Mouse (Mus musculus): ENCODE data around the gene Hnrnph3. TPM values are rescaled to one million over a fixed set of nuclear protein-coding genes. Genes with fewer than 3 reads are reported as not detected.

Gene Hnrnph3
- polyA plus RNA-seq, 1 experiment from 2014 or later: 166 TPM

DNA sequence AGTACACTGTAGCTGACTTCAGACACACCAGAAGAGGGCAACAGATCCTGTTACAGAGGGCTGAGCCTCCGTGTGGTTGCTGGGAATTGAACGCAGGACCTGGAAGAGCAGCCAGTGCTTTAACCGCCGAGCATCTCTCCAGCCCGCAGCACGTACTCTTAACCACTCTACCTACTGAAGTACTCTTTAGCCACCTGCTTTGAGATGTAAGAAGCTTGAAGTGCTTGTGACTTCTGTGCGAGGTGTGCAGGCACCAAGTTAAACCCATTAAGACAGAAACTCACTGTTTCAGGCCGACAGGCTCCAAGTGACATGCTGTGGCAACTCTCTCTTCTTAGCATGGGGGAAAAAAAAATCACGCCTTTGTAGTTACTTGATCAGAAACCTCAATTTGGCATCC lies 9.8 kb downstream of the Hnrnph3 start:
- no peak overlapping the region for H3K4me3 ChIP-seq (replicated peaks)
- H3K36me3 ChIP-seq: peaks cover 86% of the 10 kb centered on the region
- no peaks in the 10 kb centered on the region for H3K27me3 ChIP-seq
- H3K9me3 ChIP-seq: no peaks in the 10 kb centered on the region
- ATAC-seq (ENCODE audit: insufficient number of reproducible peaks, insufficient read depth, low FRiP score, low TSS enrichment, low read depth): no peak
- no peak overlapping the region for H3K4me2 ChIP-seq
- no peaks in the 10 kb centered on the region for H3K4me1 ChIP-seq (replicated peaks)
- H3K9ac ChIP-seq (replicated peaks): no peak overlapping the region
- WGBS: 85% methylated on average over 9 of the region's 9 CpGs
- no peak overlapping the region for H3K27ac ChIP-seq

DNA sequence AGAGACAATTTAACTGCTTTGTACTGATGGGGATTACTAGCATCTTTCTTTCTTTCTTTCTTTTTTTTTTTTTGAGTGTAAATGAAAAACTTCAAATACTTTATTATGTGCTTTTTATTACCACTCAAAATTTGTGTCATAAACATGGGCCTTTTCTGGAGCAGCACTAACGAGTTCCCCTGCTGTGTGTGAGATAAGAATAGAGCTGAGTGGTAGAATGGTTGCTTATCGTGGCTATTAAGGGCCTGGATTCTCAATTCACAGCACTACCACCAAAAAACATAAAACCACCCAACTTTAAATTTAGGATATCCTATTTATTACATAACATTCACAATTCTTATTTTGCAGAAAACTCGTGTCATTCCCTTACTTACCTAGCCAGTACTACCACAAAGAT lies 10.5 kb downstream of the Hnrnph3 start:
- Histone ChIP-seq H3K27me3 (no peaks in the 10 kb centered on the region), H3K4me2 (no peak overlapping the region), H3K27ac (no peak overlapping the region), H3K9me3 (no peaks in the 10 kb centered on the region), H3K36me3 (peaks cover 88% of the 10 kb centered on the region), H3K9ac (replicated peaks) (no peak overlapping the region), H3K4me3 (replicated peaks) (no peak overlapping the region), H3K4me1 (replicated peaks) (no peaks in the 10 kb centered on the region)
- ATAC-seq (ENCODE audit: insufficient number of reproducible peaks, insufficient read depth, low FRiP score, low TSS enrichment, low read depth): no peak
- 71% methylated on average over 3 of the region's 3 CpGs for WGBS

DNA sequence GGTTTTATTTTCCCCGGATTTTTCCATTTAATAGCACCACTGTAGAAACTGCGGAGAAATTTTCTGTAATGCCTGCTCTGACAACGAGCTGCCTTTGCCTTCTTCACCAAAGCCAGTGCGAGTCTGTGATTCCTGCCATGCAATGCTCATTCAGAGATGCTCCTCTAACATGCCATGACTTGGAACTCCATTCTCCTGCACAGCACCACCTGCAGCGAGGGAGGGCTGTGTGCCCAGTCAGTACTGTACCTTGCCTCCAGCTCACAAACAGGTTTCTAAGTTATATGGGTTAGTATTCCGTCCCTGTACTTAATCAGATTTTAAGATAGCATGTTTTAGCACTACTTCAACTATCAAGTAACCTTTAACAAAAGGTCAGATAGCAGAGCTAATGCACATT lies 12.5 kb downstream of the Hnrnph3 start:
- no peak overlapping the region for H3K4me2 ChIP-seq
- no peaks in the 10 kb centered on the region for H3K4me1 ChIP-seq (replicated peaks)
- H3K9ac ChIP-seq (replicated peaks): no peak overlapping the region
- H3K27me3 ChIP-seq: no peaks in the 10 kb centered on the region
- WGBS: 91% methylated on average over 6 of the region's 6 CpGs
- no peak overlapping the region for H3K27ac ChIP-seq
- no peak overlapping the region for H3K4me3 ChIP-seq (replicated peaks)
- H3K36me3 ChIP-seq: peaks cover 93% of the 10 kb centered on the region
- ATAC-seq (ENCODE audit: insufficient number of reproducible peaks, insufficient read depth, low FRiP score, low TSS enrichment, low read depth): no peak
- no peaks in the 10 kb centered on the region for H3K9me3 ChIP-seq

DNA sequence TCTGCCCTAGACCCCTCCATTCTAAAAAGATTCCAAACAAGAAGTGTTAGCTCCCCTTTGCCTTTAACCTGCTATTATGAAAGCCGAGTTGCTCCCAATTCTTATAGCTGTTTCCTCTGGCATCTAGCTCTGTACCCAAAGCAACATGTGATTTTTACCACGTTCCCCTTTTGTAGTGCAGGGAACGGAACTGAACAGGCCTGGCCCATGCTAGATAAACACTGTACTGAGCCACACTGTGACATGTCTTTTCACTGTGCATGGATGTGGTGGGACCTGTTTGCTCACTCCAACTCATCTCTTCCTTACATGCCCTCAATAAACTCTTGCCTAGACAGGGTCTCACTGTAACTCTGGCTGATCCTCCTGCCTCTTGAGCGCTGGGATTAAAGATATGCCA lies 13.7 kb downstream of the Hnrnph3 start:
- no peaks in the 10 kb centered on the region for H3K27me3 ChIP-seq
- peaks cover 91% of the 10 kb centered on the region for H3K36me3 ChIP-seq
- H3K4me1 ChIP-seq (replicated peaks): no peaks in the 10 kb centered on the region
- no peak for ATAC-seq (ENCODE audit: insufficient number of reproducible peaks, insufficient read depth, low FRiP score, low TSS enrichment, low read depth)
- no peak overlapping the region for H3K4me2 ChIP-seq
- H3K27ac ChIP-seq: no peak overlapping the region
- H3K9ac ChIP-seq (replicated peaks): no peak overlapping the region
- no peaks in the 10 kb centered on the region for H3K9me3 ChIP-seq
- 82% methylated on average over 4 of the region's 4 CpGs for WGBS
- no peak overlapping the region for H3K4me3 ChIP-seq (replicated peaks)

DNA sequence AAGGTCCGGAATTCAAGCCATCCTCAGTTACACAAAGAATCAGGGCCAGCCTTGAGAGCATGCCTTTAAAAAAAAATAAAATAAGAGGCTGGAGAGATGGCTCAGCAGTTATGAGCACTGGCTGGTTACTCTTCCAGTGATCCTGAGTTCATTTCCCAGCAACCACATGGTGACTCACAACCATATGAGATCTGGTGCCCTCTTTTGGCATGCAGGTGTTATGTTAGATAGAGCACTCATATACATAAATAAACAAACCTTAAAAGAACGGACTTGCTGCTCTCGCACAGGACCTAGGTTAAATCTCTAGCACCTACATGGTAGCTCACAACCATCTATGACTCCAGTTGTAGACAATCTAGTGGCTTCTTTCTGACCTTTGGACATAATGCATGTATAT lies 15.8 kb downstream of the Hnrnph3 start:
- H3K9ac ChIP-seq (replicated peaks): no peak overlapping the region
- H3K4me3 ChIP-seq (replicated peaks): no peak overlapping the region
- H3K4me1 ChIP-seq (replicated peaks): no peaks in the 10 kb centered on the region
- H3K27me3 ChIP-seq: no peaks in the 10 kb centered on the region
- no peak overlapping the region for H3K4me2 ChIP-seq
- H3K27ac ChIP-seq: no peak overlapping the region
- WGBS: 74% methylated on average over 3 of the region's 3 CpGs
- no peaks in the 10 kb centered on the region for H3K9me3 ChIP-seq
- no peak for ATAC-seq (ENCODE audit: insufficient number of reproducible peaks, insufficient read depth, low FRiP score, low TSS enrichment, low read depth)
- H3K36me3 ChIP-seq: peaks cover 91% of the 10 kb centered on the region

DNA sequence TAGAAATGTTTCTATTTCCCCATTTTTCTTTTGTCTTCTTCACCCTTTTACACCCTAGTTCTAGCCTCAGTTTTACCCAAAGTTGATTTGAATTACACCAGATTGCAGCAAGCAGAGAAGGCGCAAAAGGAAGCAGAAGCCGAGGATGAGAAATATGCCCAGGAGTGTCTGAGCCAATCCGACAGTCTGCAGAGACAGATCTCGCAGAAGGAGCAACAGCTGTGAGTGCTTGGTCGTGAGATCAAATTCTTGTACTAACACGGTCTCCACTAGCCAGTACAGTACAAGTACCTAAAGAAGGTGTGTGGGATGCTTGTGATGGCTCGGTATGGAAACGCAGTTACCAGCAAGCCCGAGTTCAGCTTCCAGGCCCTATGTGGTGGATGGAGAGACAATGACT lies 19.5 kb downstream of the Hnrnph3 start:
- 90% methylated on average over 9 of the region's 9 CpGs for WGBS
- H3K4me1 ChIP-seq (replicated peaks): no peaks in the 10 kb centered on the region

DNA sequence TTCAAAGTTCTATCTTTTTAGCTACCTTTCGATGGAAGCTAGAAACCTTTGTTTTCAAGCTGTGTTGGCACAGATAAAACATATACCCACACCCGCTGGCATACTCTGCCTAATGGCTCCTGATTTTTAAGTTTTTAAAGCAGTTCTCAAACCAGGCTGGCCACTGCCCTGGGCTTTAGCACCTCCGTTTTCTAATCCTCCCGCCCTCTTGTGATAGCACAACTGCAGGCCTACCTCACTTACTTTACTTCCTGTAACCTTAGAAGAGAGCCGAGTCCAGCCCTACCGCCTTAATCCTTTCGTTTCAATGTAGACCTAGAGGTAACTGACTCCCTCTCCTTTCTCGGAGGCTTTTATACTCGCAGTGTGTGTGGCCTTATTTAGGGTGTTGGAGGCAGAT lies 20.8 kb downstream of the Hnrnph3 start:
- H3K9me3 ChIP-seq: no peaks in the 10 kb centered on the region
- WGBS: 71% methylated on average over 9 of the region's 9 CpGs
- ATAC-seq (ENCODE audit: insufficient number of reproducible peaks, insufficient read depth, low FRiP score, low TSS enrichment, low read depth): no peak
- H3K27me3 ChIP-seq: no peaks in the 10 kb centered on the region
- H3K4me2 ChIP-seq: no peak overlapping the region
- H3K36me3 ChIP-seq: peaks cover 94% of the 10 kb centered on the region
- H3K27ac ChIP-seq: no peak overlapping the region
- H3K9ac ChIP-seq (replicated peaks): no peak overlapping the region
- H3K4me1 ChIP-seq (replicated peaks): no peaks in the 10 kb centered on the region
- H3K4me3 ChIP-seq (replicated peaks): no peak overlapping the region

More for the DNA sequence above, 19.5 kb downstream of the Hnrnph3 start:
- Histone ChIP-seq H3K4me3 (replicated peaks) (no peak overlapping the region), H3K4me2 (no peak overlapping the region), H3K27ac (no peak overlapping the region), H3K36me3 (peaks cover 94% of the 10 kb centered on the region), H3K27me3 (no peaks in the 10 kb centered on the region), H3K9ac (replicated peaks) (no peak overlapping the region), H3K9me3 (no peaks in the 10 kb centered on the region)
- no peak for ATAC-seq (ENCODE audit: insufficient number of reproducible peaks, insufficient read depth, low FRiP score, low TSS enrichment, low read depth)

DNA sequence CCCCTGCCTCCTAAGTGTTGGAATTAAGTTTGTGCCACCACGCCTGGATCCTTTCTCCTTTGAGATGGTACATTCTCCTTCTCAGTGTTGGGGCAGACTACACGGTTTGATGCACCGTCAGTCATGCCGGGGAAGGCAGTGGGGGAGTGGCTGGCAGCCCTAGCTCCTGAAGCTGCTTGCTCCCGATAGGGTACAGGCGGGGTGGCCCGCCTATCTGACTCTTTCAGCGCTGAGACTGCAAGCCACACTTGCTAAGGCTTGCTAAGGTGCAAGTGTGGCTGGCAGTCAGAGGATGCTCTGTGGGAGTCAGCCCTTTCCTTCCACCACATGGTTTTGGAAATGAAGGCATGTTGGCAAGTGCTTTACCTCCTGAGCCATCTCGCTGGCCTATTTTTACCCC lies 23.4 kb downstream of the Hnrnph3 start:
- ATAC-seq (ENCODE audit: insufficient number of reproducible peaks, insufficient read depth, low FRiP score, low TSS enrichment, low read depth): no peak
- no peak overlapping the region for H3K27ac ChIP-seq

DNA sequence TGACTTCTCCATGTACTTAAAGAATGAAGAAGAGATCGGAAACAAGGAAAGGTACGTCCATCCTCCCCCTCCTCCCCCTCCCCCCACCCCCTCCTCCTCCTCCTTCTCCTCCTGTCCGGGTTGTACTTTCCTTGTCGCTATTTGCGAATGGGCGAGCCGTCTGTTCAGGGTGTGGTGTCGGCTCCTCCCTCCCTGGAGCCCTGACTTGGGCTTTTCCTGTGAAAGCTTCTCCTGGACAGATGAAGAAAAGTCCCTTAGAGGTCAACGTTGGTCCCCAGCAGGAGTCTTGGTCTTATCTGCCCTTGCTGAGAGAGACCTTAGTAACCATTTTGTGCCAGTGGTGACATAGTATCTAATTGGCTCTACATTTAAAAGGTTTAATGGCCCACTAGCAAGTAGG lies 30.0 kb downstream of the Hnrnph3 start:
- Histone ChIP-seq H3K9ac (replicated peaks) (no peak overlapping the region), H3K9me3 (no peaks in the 10 kb centered on the region), H3K27me3 (no peaks in the 10 kb centered on the region), H3K4me1 (replicated peaks) (no peaks in the 10 kb centered on the region), H3K27ac (no peak overlapping the region), H3K36me3 (peaks cover 95% of the 10 kb centered on the region), H3K4me3 (replicated peaks) (no peak overlapping the region), H3K4me2 (no peak overlapping the region)
- ATAC-seq (ENCODE audit: insufficient number of reproducible peaks, insufficient read depth, low FRiP score, low TSS enrichment, low read depth): no peak
- 94% methylated on average over 4 of the region's 9 CpGs for WGBS

More for the DNA sequence above, 23.4 kb downstream of the Hnrnph3 start:
- Histone ChIP-seq H3K9ac (replicated peaks) (no peak overlapping the region), H3K4me2 (no peak overlapping the region), H3K4me3 (replicated peaks) (no peak overlapping the region), H3K36me3 (peaks cover 93% of the 10 kb centered on the region), H3K4me1 (replicated peaks) (no peaks in the 10 kb centered on the region), H3K27me3 (no peaks in the 10 kb centered on the region), H3K9me3 (no peaks in the 10 kb centered on the region)
- WGBS: 73% methylated on average over 9 of the region's 9 CpGs

DNA sequence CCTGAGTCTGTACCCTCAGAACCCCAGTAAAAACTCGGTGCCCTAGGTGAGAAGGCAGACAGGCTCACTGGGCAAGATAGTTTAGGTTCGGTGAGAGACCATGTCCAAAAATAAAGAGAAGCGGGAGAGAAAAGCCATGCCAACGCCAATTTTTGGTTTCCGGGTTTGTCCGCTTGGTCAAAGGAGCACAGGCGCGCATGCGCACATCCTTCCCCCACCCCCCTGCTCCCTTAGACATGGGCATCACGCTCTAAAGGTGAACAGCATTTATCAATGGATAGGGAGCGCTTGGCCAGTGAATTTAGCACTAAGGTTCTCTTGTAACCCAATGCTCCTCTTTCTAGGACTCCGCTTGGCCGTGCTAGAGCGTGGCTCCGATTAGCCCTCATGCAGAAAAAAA lies 33.4 kb downstream of the Hnrnph3 start:
- no peak for ATAC-seq (ENCODE audit: insufficient number of reproducible peaks, insufficient read depth, low FRiP score, low TSS enrichment, low read depth)
- 91% methylated on average over 15 of the region's 15 CpGs for WGBS
- H3K4me3 ChIP-seq (replicated peaks): no peak overlapping the region

DNA sequence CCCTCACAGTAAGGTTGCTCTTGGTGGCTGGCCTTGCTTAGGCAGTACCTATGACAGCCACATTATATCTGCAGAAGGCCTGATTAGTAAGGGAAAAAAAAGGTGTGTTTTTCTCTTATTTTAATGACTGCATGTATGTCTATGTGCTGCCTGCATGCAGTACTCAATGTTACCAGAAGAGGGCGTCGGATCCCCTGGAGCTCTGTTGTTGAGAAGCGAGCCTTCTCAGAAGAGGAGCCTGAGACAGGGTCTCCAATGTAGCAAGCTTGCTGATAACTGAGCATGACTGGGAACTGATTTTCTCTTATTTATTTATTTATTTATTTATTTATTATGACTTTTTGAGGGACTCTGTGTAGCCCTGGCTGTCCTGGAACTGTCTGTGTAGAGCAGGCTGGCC lies 36.7 kb downstream of the Hnrnph3 start:
- no peaks in the 10 kb centered on the region for H3K9me3 ChIP-seq
- no peak overlapping the region for H3K4me2 ChIP-seq
- no peaks in the 10 kb centered on the region for H3K27me3 ChIP-seq
- H3K9ac ChIP-seq (replicated peaks): no peak overlapping the region
- H3K4me3 ChIP-seq (replicated peaks): no peak overlapping the region
- ATAC-seq (ENCODE audit: insufficient number of reproducible peaks, insufficient read depth, low FRiP score, low TSS enrichment, low read depth): no peak
- 37% methylated on average over 3 of the region's 3 CpGs for WGBS
- H3K27ac ChIP-seq: no peak overlapping the region
- no peaks in the 10 kb centered on the region for H3K4me1 ChIP-seq (replicated peaks)
- H3K36me3 ChIP-seq: peaks cover 90% of the 10 kb centered on the region

More for the DNA sequence above, 33.4 kb downstream of the Hnrnph3 start:
- Histone ChIP-seq H3K27me3 (no peaks in the 10 kb centered on the region), H3K4me2 (no peak overlapping the region), H3K9me3 (no peaks in the 10 kb centered on the region), H3K4me1 (replicated peaks) (no peaks in the 10 kb centered on the region), H3K27ac (no peak overlapping the region), H3K9ac (replicated peaks) (no peak overlapping the region), H3K36me3 (peaks cover 95% of the 10 kb centered on the region)

DNA sequence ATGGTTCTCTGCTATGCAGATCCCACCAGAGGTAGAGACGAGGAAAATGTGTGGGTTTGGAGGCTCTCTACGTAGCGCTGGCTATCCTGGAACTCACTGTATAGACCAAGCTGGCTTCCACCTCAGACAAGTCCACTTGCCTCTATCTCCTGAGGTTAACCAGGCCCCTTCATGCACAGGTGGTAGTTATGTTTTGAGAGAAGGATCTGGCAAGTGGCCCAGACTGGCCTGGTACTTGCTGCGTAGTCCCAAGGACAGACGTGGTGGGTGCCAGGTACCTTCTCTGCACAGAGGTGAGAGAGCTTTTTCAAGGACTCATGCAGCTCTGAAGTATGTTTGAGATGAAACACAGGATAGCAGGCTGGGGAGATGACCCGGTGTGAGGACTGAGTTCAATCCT lies 39.5 kb downstream of the Hnrnph3 start:
- Histone ChIP-seq H3K4me1 (replicated peaks) (peaks cover 6% of the 10 kb centered on the region; the same call in 1 of the 2 replicates), H3K36me3 (peaks cover 61% of the 10 kb centered on the region), H3K9me3 (no peaks in the 10 kb centered on the region), H3K27ac (no peak overlapping the region), H3K4me2 (no peak overlapping the region), H3K4me3 (replicated peaks) (no peak overlapping the region), H3K27me3 (no peaks in the 10 kb centered on the region), H3K9ac (replicated peaks) (no peak overlapping the region)
- WGBS: 95% methylated on average over 6 of the region's 6 CpGs
- no peak for ATAC-seq (ENCODE audit: insufficient number of reproducible peaks, insufficient read depth, low FRiP score, low TSS enrichment, low read depth)

Measured in limb, embryonic 12.5 days (tissue).